Mouse (Mus musculus) cerebellum, adult 2 months (tissue): ENCODE results near the gene Racgap1.

Source experiments
- CTCF ChIP-seq: fragments of 200-500 bp; IDR thresholded peaks from 2 replicates; pipeline ENCODE4 v1.5.1; 2011; ENCODE audit warnings: low read depth, mild to moderate bottlenecking, control low read depth, low read length, moderate library complexity, borderline replicate concordance; ENCODE audit not compliant: insufficient read depth
- POLR2A ChIP-seq: fragments of 200-500 bp; IDR thresholded peaks from 2 replicates; pipeline ENCODE4 v1.6.1; 2011; ENCODE audit warnings: low read length, control low read depth, borderline replicate concordance; ENCODE audit not compliant: insufficient read depth

DNA sequence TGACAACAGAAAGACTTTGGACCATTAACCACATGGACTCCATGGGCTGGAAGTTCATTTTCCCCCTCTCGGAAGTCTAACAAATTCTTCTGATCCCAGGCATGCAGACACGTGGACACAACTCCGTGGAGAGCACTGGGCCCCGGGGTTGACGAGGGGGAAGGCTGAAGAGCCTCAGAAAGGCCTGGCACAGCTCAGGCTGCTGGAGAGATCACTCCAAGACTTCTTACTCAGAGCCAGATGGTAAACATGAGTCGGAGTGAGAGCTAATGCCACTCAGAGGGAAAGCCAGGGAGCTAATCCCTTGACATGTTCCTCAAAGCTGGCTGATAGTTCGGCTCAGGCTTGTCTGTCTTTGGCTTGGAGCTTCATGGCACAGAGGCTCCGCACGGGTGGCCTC, 36.2 kb downstream of the Racgap1 start:
- TF ChIP-seq CTCF: no peak
- no peak for TF ChIP-seq POLR2A
